Mouse (Mus musculus): ENCODE measurements around the gene Tmem25.

DNA sequence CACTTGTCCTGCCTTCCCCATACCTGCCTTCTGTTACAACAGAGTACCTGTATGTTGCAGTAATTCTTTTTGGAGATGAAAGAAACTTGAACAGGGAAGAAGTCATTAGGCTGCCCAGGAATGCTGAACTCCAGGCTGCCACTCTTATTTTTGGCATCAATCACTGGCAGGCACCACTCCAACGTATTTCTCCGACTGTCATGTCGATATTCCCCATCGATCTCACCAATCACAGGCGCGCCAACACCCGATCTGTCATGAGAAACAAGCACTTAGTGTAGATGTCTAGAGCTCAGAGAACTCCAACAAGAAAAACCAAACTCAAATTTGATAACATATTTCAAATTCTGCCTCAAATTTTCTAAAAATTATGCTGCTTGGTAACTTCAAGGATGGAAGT is 53.7 kb downstream of the Tmem25 start:
- TF ChIP-seq TAL1 (IDR thresholded peaks at IDR 0.05; ENCODE audit: low read length), result no peak
- TF ChIP-seq GATA1 (IDR thresholded peaks at IDR 0.05; ENCODE audit: low read length), result no peak

All from erythroblast, embryonic 14.5 days (primary cell).